Mouse (Mus musculus): Measurements from ENCODE around the gene Ctdsp1. TPM values are rescaled to one million over a fixed set of nuclear protein-coding genes. Genes with fewer than 3 reads are reported as not detected.

The Ctdsp1 gene
- polyA plus RNA-seq, 1 experiment from 2014 or later = 12.5 TPM

DNA sequence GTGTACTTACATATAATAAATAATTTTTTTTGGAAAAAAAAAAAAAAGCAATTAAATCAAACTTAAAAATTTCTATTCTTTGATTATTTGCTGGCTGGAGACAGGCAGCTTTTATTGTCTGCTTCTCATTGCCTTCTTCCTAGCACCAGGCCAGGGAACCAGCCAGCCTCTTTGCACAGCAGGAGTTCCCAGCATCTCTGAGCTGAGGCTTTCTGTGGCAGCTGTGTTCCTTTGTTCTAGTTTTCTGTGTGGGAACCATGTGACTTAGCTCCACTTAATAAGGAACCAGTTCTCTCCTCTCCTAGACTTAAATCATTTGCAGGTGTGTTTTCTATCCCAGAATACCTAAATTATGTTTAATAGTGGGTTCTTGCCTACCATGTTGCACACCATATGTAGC, 33.8 kb upstream of the Ctdsp1 start:
- no peak overlapping the region for H3K9ac ChIP-seq (ENCODE audit: low read depth, low read length)
- H3K27ac ChIP-seq (ENCODE audit: low read length) = no peak overlapping the region
- no peak overlapping the region for H3K4me2 ChIP-seq (ENCODE audit: low read length)
- no peak overlapping the region for H3K4me3 ChIP-seq (ENCODE audit: low read depth, low read length)
- no peak for ATAC-seq
- H3K9me3 ChIP-seq (replicated peaks; ENCODE audit: control insufficient read depth, low read length, poor library complexity, severe bottlenecking) = no peaks in the 10 kb centered on the region
- no peaks in the 10 kb centered on the region for H3K27me3 ChIP-seq (ENCODE audit: control insufficient read depth, insufficient read depth, low read depth, low read length)
- H3K36me3 ChIP-seq (ENCODE audit: control insufficient read depth, insufficient read depth, low read length) = peaks cover 2% of the 10 kb centered on the region; the same call in 1 of the 2 replicates
- H3K4me1 ChIP-seq (ENCODE audit: control insufficient read depth, insufficient read depth, low read length) = no peaks in the 10 kb centered on the region

DNA sequence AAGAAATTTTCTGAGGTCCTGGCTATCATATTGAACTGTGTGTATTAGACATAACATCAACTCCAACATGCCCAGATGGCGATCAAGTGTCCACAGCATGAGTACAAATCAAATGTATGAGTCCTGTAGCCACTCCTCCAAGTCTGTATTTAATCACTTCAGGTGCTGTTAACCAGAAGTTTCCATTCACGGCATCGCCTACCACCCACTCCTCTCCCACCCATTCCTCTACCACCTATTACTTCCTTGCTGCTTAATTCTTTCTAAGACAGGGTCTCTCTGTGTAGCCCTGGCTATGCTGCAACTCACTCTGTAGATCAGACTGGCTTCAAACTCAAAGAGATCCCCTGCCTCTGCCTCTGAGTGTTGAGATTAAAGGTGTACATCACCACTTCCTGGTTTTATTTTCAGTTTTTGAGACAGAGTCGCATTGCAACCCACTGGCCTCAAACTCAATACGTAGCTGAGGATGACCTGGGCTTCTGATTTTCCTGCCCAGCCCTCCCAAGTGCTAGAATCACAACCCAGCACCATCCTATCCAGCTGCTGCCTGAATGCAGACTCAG, 31.3 kb upstream of the Ctdsp1 start:
- no peaks in the 10 kb centered on the region for H3K27me3 ChIP-seq (ENCODE audit: control insufficient read depth, insufficient read depth, low read depth, low read length)
- no peak overlapping the region for H3K27ac ChIP-seq (ENCODE audit: low read length)

DNA sequence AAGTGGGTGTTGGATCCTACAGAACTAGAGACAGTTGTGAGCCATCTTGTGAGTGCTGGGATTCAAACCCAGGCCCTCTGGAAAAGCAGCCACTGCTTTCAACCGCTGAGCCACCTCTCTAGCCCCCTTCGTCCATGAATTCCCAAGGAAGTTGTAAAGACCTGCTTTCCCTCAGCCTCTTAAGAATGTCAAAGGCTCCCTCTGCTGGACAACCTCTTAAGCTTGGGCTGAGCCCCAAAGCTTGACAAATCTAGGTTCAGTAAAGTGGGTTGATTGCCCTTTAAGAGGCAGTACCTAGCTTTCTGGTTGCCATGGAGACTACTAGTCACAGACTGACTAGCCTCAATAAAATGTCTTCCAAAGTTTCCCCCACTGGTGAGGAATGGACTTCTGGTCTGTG, 29.5 kb upstream of the Ctdsp1 start, which contains the start of gene Catip:
Gene Catip (plus strand): TSS at position 297 of the 400 bp plus-strand sequence.
- Histone ChIP-seq H3K4me1 (ENCODE audit: control insufficient read depth, insufficient read depth, low read length) (no peaks in the 10 kb centered on the region), H3K9me3 (replicated peaks; ENCODE audit: control insufficient read depth, low read length, poor library complexity, severe bottlenecking) (no peaks in the 10 kb centered on the region), H3K36me3 (ENCODE audit: control insufficient read depth, insufficient read depth, low read length) (no peaks in the 10 kb centered on the region), H3K4me2 (ENCODE audit: low read length) (no peak within 1 kb of the TSS), H3K4me3 (ENCODE audit: low read depth, low read length) (no peak within 1 kb of the TSS), H3K27me3 (ENCODE audit: control insufficient read depth, insufficient read depth, low read depth, low read length) (no peaks in the 10 kb centered on the region), H3K27ac (ENCODE audit: low read length) (no peak within 1 kb of the TSS), H3K9ac (ENCODE audit: low read depth, low read length) (no peak within 1 kb of the TSS)
- WGBS = 0% methylated on average over 2 of the region's 2 CpGs
- ATAC-seq = peak; percentile 85

More for the DNA sequence above, 31.3 kb upstream of the Ctdsp1 start:
- H3K9ac ChIP-seq (ENCODE audit: low read depth, low read length) = no peak overlapping the region
- no peak overlapping the region for H3K4me2 ChIP-seq (ENCODE audit: low read length)
- H3K4me3 ChIP-seq (ENCODE audit: low read depth, low read length) = no peak overlapping the region
- ATAC-seq = no peak
- no peaks in the 10 kb centered on the region for H3K9me3 ChIP-seq (replicated peaks; ENCODE audit: control insufficient read depth, low read length, poor library complexity, severe bottlenecking)
- no peaks in the 10 kb centered on the region for H3K36me3 ChIP-seq (ENCODE audit: control insufficient read depth, insufficient read depth, low read length)
- H3K4me1 ChIP-seq (ENCODE audit: control insufficient read depth, insufficient read depth, low read length) = no peaks in the 10 kb centered on the region
- 89% methylated on average over 5 of the region's 5 CpGs for WGBS

DNA sequence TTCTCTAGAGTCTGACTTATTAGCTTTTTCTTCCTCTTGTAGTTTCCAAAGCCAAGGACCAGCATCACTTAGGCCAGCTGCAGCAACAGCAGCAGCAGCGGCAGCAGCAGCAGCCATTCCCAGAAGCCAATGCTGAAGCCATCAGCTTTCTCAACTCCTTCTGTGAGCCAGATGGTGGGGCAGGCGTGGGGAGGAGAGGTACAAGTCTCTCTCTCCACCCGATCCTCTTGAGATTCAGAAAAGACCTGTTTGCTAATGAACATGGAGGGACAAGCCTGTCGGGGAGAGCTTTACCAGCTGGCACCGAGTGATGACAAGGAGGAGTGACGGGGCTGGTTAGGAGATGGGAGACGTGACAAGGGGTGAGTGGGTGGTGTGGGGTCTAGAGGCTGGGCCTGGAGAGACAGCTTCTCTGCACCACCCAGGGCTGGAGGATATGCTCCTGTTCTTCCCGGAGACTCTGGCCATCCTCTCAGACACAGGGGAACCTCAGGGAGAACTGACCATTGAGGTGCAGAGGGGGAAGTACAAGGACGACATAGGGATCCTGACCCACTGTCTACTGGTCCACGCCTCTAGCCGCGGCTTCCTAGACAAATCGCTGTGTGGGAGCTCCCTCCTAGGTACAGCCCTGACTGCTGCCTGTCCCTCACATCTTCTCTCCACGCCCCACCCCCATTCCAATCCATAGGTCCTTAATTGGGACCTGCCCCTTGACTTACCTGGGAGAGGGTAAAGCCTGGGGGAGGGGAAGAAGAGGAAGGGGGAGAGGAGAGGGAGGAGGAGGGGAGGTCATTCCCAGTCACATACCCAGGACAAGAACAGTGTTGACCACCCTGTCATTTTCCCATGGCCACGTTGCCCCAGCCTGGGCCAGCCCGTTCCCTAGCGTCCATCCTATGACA, 28.7 kb upstream of the Ctdsp1 start:
- H3K27me3 ChIP-seq (ENCODE audit: control insufficient read depth, insufficient read depth, low read depth, low read length) = peaks cover under 1% of the 10 kb centered on the region; the same call in 1 of the 2 replicates
- H3K27ac ChIP-seq (ENCODE audit: low read length) = no peak overlapping the region
- no peak overlapping the region for H3K4me3 ChIP-seq (ENCODE audit: low read depth, low read length)
- H3K9ac ChIP-seq (ENCODE audit: low read depth, low read length) = no peak overlapping the region
- H3K9me3 ChIP-seq (replicated peaks; ENCODE audit: control insufficient read depth, low read length, poor library complexity, severe bottlenecking) = no peaks in the 10 kb centered on the region
- H3K36me3 ChIP-seq (ENCODE audit: control insufficient read depth, insufficient read depth, low read length) = no peaks in the 10 kb centered on the region
- 64% methylated on average over 17 of the region's 17 CpGs for whole genome bisulfite sequencing
- no peaks in the 10 kb centered on the region for H3K4me1 ChIP-seq (ENCODE audit: control insufficient read depth, insufficient read depth, low read length)
- no peak overlapping the region for H3K4me2 ChIP-seq (ENCODE audit: low read length)
- ATAC-seq = peak; percentile 49

DNA sequence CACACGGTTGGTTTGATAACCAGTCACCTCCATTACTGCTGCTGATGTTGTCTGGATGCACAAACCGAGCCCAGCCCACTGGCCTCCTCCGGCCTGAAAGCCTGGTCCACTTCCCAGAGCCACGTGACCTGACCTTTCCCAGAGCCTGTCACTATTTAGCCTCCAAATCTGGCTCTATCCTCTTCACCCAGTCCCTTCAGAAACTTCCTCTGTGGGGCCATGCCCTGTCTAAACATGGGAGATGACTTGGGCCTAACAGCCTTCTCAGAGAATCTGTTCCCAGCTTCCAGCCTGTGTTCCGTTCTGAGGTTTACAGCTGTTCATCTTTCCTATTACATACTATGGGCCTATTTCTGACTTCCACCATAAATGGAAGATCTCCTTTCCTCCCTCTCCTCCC, 27.9 kb upstream of the Ctdsp1 start:
- H3K36me3 ChIP-seq (ENCODE audit: control insufficient read depth, insufficient read depth, low read length) = no peaks in the 10 kb centered on the region
- H3K9me3 ChIP-seq (replicated peaks; ENCODE audit: control insufficient read depth, low read length, poor library complexity, severe bottlenecking) = no peaks in the 10 kb centered on the region
- no peak for ATAC-seq
- no peak overlapping the region for H3K9ac ChIP-seq (ENCODE audit: low read depth, low read length)
- WGBS = 81% methylated on average over 5 of the region's 5 CpGs
- H3K27me3 ChIP-seq (ENCODE audit: control insufficient read depth, insufficient read depth, low read depth, low read length) = peaks cover 3% of the 10 kb centered on the region; the same call in 1 of the 2 replicates
- H3K4me1 ChIP-seq (ENCODE audit: control insufficient read depth, insufficient read depth, low read length) = no peaks in the 10 kb centered on the region
- H3K4me3 ChIP-seq (ENCODE audit: low read depth, low read length) = no peak overlapping the region
- no peak overlapping the region for H3K27ac ChIP-seq (ENCODE audit: low read length)
- H3K4me2 ChIP-seq (ENCODE audit: low read length) = no peak overlapping the region

DNA sequence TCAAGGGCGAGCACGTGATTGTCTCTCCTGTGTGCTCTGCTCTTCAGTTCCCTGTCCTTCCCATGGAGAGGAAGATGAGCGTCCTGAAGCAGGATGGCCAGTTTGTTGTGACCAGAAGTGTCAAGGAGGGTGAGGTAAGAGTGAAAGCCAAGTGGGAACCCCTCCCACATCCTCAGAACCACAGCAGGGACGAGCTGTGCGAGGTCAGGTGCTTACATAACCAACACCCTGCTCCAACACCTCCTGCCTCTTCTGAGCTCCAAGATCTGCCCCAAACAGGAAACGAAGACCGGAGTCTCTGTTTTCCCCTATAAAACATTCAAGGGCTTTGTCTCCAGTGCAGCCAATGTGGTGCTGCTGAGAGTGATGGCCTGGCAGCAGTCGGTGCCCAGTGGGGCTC, 27.0 kb upstream of the Ctdsp1 start:
- ATAC-seq = no peak
- no peaks in the 10 kb centered on the region for H3K4me1 ChIP-seq (ENCODE audit: control insufficient read depth, insufficient read depth, low read length)
- H3K4me2 ChIP-seq (ENCODE audit: low read length) = no peak overlapping the region
- WGBS = 87% methylated on average over 8 of the region's 8 CpGs
- no peak overlapping the region for H3K9ac ChIP-seq (ENCODE audit: low read depth, low read length)
- no peaks in the 10 kb centered on the region for H3K36me3 ChIP-seq (ENCODE audit: control insufficient read depth, insufficient read depth, low read length)
- no peaks in the 10 kb centered on the region for H3K9me3 ChIP-seq (replicated peaks; ENCODE audit: control insufficient read depth, low read length, poor library complexity, severe bottlenecking)
- H3K4me3 ChIP-seq (ENCODE audit: low read depth, low read length) = no peak overlapping the region
- H3K27me3 ChIP-seq (ENCODE audit: control insufficient read depth, insufficient read depth, low read depth, low read length) = peaks cover 3% of the 10 kb centered on the region; the same call in 1 of the 2 replicates
- H3K27ac ChIP-seq (ENCODE audit: low read length) = no peak overlapping the region

DNA sequence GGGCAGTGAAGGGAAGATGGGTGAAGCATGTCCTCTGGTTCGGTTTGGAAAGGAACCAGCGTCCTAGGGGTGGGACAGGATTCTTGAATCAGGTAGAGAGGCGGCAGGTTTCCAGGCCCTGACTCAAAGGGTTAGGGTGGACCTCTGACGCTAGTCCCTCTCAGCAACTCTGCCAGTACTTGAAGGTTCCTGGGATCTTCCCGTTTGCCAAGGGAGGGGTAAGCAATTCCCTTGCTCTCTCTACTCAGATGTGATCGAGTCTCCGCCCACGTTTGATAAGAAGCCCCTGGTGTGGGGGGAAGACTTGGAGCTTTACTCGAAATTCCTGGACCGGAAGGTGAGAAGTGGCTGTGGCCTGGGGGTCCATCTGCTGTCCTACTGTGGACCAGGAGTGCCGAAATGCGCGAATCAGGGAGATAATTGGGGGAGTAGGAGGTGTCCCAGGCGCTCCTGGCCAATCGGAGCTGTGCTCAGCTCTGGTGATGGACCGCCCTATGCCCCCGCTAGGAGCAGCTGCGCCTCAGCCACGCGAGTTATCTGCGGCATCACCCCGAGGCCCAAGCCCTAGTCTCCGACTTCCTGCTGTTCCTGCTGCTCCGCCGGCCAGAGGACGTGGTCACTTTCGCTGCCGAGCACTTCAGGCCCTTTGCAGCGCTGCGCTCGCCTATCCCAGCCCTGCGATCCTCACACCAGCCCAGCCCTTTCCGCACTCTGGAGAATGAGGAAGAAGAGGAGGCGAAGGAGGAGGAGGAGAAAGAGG, 23.2 kb upstream of the Ctdsp1 start:
- peak; percentile 75 for ATAC-seq
- peak overlapping the region; percentile 31 for H3K4me3 ChIP-seq (ENCODE audit: low read depth, low read length)
- peak overlapping the region; percentile 60 for H3K4me2 ChIP-seq (ENCODE audit: low read length)
- H3K27me3 ChIP-seq (ENCODE audit: control insufficient read depth, insufficient read depth, low read depth, low read length) = peaks cover 3% of the 10 kb centered on the region; the same call in 1 of the 2 replicates
- WGBS = 21% methylated on average over 34 of the region's 34 CpGs
- peak overlapping the region; percentile 50; the same call in 1 of the 2 replicates for H3K9ac ChIP-seq (ENCODE audit: low read depth, low read length)
- H3K36me3 ChIP-seq (ENCODE audit: control insufficient read depth, insufficient read depth, low read length) = no peaks in the 10 kb centered on the region
- no peaks in the 10 kb centered on the region for H3K9me3 ChIP-seq (replicated peaks; ENCODE audit: control insufficient read depth, low read length, poor library complexity, severe bottlenecking)
- no peak overlapping the region for H3K27ac ChIP-seq (ENCODE audit: low read length)
- H3K4me1 ChIP-seq (ENCODE audit: control insufficient read depth, insufficient read depth, low read length) = no peaks in the 10 kb centered on the region

DNA sequence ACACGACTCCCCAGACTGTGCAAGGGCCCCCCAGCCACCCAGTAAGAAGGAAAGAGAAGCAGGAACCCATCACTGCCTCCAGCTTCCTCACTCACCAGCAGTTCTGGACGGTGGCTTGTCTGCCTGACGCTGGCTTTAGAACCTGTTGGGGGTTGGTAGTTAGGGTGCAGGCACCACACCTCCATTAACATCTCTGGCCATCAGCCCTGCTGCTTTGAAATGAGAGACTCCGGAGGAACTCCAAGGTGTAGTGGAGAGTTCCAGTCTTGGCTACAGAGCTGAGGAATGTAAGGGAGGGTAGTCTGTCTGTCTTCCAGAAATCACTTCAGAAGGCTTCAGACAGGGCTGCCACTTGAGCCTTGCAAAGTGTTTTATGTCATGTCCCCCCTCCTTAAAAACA, 21.3 kb upstream of the Ctdsp1 start:
- Histone ChIP-seq H3K27ac (ENCODE audit: low read length) (no peak overlapping the region), H3K4me2 (ENCODE audit: low read length) (no peak overlapping the region), H3K27me3 (ENCODE audit: control insufficient read depth, insufficient read depth, low read depth, low read length) (peaks cover 3% of the 10 kb centered on the region; the same call in 1 of the 2 replicates), H3K36me3 (ENCODE audit: control insufficient read depth, insufficient read depth, low read length) (no peaks in the 10 kb centered on the region), H3K9me3 (replicated peaks; ENCODE audit: control insufficient read depth, low read length, poor library complexity, severe bottlenecking) (no peaks in the 10 kb centered on the region), H3K4me3 (ENCODE audit: low read depth, low read length) (no peak overlapping the region), H3K4me1 (ENCODE audit: control insufficient read depth, insufficient read depth, low read length) (no peaks in the 10 kb centered on the region), H3K9ac (ENCODE audit: low read depth, low read length) (no peak overlapping the region)
- ATAC-seq = no peak
- 54% methylated on average over 4 of the region's 4 CpGs for WGBS

All from midbrain, embryonic 16.5 days (tissue).